Mouse (Mus musculus) MEL (cell line): ENCODE data around the gene Osbpl3.

Experiments used
- MAX ChIP-seq: IDR thresholded peaks from 2 replicates; pipeline ENCODE4 v1.6.1; 2011; ENCODE audit warnings: low read length, improper control_type of control experiment
- POLR2AphosphoS5 ChIP-seq: IDR thresholded peaks from 2 replicates; pipeline ENCODE4 v1.6.1; 2012; ENCODE audit warnings: low read depth, borderline replicate concordance, mild to moderate bottlenecking, inconsistent platforms, low read length, moderate library complexity, mixed read lengths

- no peak for TF ChIP-seq POLR2AphosphoS5
- no peak for TF ChIP-seq MAX
These were observed 84.4 kb downstream of the Osbpl3 start for GRCm38 (mm10) chr6:50371501-50372086.
